Mouse (Mus musculus) midbrain, postnatal 0 days (tissue): Measurements from ENCODE around the gene Dock10. TPM values are rescaled to one million over a fixed set of nuclear protein-coding genes. Genes with fewer than 3 reads are reported as not detected.

Experiments
- ATAC-seq: fragments of 200-750 bp; cut with Nextera tagmentation; 2 replicates; pipeline ENCODE4 v1.8.0; 2017; ENCODE audit warnings: moderate number of reproducible peaks, mild to moderate bottlenecking, moderate TSS enrichment, moderate library complexity; ENCODE audit not compliant: low FRiP score
- DNase-seq: peaks from one replicate; pipeline ENCODE4 v3.0.0-alpha.2; 2015; ENCODE audit warnings: low spot score
- H3K27ac ChIP-seq: fragments of 300-500 bp; sonication (generic); 2 replicates; pipeline ENCODE4 v1.5.1; 2014; ENCODE audit warnings: low read depth, mild to moderate bottlenecking, low read length, mixed read lengths
- H3K27me3 ChIP-seq: fragments of 300-500 bp; sonication (generic); 2 replicates; pipeline ENCODE4 v1.6.1; 2014; ENCODE audit warnings: low read length, control low read depth, mixed read lengths; ENCODE audit not compliant: insufficient read depth
- H3K36me3 ChIP-seq: fragments of 300-500 bp; sonication (generic); 2 replicates; pipeline ENCODE4 v1.6.1; 2014; ENCODE audit warnings: low read length, control low read depth, mixed read lengths; ENCODE audit not compliant: insufficient read depth
- H3K4me1 ChIP-seq: fragments of 300-500 bp; sonication (generic); 2 replicates; pipeline ENCODE4 v1.6.1; 2014; ENCODE audit warnings: mild to moderate bottlenecking, control low read depth, antibody characterized with exemption, low read length, mixed read lengths; ENCODE audit not compliant: insufficient read depth
- H3K4me2 ChIP-seq: fragments of 300-500 bp; sonication (generic); 2 replicates; pipeline ENCODE4 v1.6.1; 2014; ENCODE audit warnings: low read depth, mild to moderate bottlenecking, low read length, mixed read lengths; ENCODE audit not compliant: poor library complexity, severe bottlenecking
- H3K4me3 ChIP-seq: fragments of 300-500 bp; sonication (generic); 2 replicates; pipeline ENCODE4 v1.5.1; 2014; ENCODE audit warnings: low read depth, mild to moderate bottlenecking, low read length, moderate library complexity
- H3K9ac ChIP-seq: fragments of 300-500 bp; sonication (generic); replicated peaks from 2 replicates; pipeline ENCODE4 v1.6.1; 2014; ENCODE audit warnings: mild to moderate bottlenecking, low read length, moderate library complexity, mixed read lengths; ENCODE audit not compliant: poor library complexity, severe bottlenecking
- H3K9me3 ChIP-seq: fragments of 300-500 bp; sonication (generic); 2 replicates; pipeline ENCODE4 v1.6.1; 2016; ENCODE audit warnings: low read length, control low read depth
- CTCF ChIP-seq: IDR thresholded peaks from 2 replicates; pipeline ENCODE4 v1.5.1; 2016; ENCODE audit warnings: antibody characterized with exemption, mild to moderate bottlenecking
- WGBS: fragments of 180-500 bp; shearing (Covaris S2); extraction: QIAGEN DNeasy Blood & Tissue Kit; methylation state at CpG from one replicate; pipeline ENCODE4 v1.1.7; 2014; 5-methylcytosine and 5-hydroxymethylcytosine counted together
- polyA plus RNA-seq: library from polyadenylated mRNA; unstranded; fragments of >200 nt; fragmentation: Nextera tagmentation; extraction: Ambion mirVana; gene quantifications from 2 replicates; pipeline ENCODE4 v1.2.1, GENCODE M21; 2015
- total RNA-seq: library from RNA; depleted of rRNA; stranded (reverse); fragments of >200 nt; gene quantifications from 2 replicates; pipeline ENCODE4 v1.2.3, GENCODE M21; 2014

The Dock10 gene
- total and polyA plus RNA-seq, 2 experiments from 2014 or later: 3.0 to 12.8 TPM

DNA sequence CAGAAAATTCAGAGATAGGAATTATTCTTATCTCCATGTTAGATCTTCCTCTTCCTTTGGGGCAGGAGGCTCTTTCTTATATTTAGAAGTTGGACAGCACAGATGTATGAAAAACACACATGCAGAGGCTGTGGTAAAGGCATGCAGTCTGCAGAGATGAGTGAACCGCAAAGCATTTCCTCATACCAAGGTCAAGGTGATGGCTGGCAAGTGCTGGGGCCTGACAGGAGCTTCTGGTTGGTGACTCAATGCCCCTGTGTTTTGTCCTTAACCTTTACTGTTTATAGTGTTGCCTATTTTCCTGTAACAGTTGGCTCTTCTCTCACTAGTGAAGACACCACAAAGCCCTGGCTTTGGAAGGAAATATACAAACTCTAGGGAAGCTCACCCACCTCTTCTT, 201.9 kb downstream of the Dock10 start:
- ATAC-seq: no peak
- DNase-seq: no peak
- WGBS: 100% methylated on average over 1 of the region's 1 CpGs
- Histone ChIP-seq H3K9ac (no peak overlapping the region), H3K9me3 (no peaks in the 10 kb centered on the region), H3K4me2 (no peak overlapping the region), H3K36me3 (no peaks in the 10 kb centered on the region), H3K4me3 (no peak overlapping the region), H3K27ac (no peak overlapping the region), H3K4me1 (no peaks in the 10 kb centered on the region), H3K27me3 (no peaks in the 10 kb centered on the region)
- no peak for TF ChIP-seq CTCF

DNA sequence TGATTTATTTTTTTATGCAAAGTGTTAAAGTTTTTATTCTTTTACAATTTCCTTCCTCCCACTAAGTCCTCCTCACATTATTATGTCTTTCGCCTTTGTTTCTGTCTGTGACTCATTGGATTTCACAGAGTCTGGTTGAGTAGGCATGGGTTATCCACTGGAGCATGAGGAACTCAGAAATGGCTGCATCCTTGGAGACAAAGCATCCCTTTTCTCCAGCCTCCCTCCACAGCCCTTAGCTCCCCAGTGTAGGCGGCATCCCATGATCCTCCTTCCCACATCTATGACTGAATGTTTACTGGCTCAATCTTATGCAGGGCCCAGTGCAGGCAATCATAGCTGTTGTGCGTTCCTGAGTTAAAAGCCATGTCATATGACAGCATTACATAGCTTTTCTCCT, 216.8 kb downstream of the Dock10 start:
- WGBS: 88% methylated on average over 3 of the region's 3 CpGs
- Histone ChIP-seq H3K4me3 (no peak overlapping the region), H3K9ac (no peak overlapping the region), H3K27ac (no peak overlapping the region), H3K4me1 (no peaks in the 10 kb centered on the region), H3K36me3 (peaks cover 3% of the 10 kb centered on the region; the same call in 1 of the 2 replicates), H3K27me3 (no peaks in the 10 kb centered on the region), H3K9me3 (no peaks in the 10 kb centered on the region), H3K4me2 (no peak overlapping the region)
- DNase-seq: peak; percentile 23
- TF ChIP-seq CTCF: no peak
- ATAC-seq: no peak

DNA sequence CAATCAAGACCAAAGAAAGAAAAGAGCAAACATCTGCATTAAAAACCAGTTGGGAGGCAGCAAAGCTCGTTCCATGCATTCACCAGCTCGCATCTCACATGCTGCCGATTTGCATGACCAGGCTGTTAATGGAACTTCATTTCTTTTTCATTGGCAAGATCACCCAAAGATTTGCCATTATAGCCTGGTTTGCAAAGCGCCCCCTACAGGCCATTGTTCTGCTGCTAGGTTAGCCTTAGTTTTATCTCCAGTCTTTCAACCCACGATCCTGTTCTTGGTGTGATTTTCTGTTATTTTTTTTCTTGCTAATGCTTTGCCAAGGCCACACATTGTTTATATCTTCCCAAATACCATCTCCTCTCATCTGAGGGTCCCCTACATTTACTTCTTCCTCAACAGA, 236.1 kb downstream of the Dock10 start:
- TF ChIP-seq CTCF: peak; percentile 34
- ATAC-seq (no peak), DNase-seq (no peak)
- Histone ChIP-seq H3K27me3 (no peaks in the 10 kb centered on the region), H3K9ac (no peak overlapping the region), H3K4me1 (no peaks in the 10 kb centered on the region), H3K4me3 (no peak overlapping the region), H3K4me2 (no peak overlapping the region), H3K27ac (no peak overlapping the region), H3K9me3 (no peaks in the 10 kb centered on the region), H3K36me3 (no peaks in the 10 kb centered on the region)
- WGBS: 76% methylated on average over 5 of the region's 5 CpGs

DNA sequence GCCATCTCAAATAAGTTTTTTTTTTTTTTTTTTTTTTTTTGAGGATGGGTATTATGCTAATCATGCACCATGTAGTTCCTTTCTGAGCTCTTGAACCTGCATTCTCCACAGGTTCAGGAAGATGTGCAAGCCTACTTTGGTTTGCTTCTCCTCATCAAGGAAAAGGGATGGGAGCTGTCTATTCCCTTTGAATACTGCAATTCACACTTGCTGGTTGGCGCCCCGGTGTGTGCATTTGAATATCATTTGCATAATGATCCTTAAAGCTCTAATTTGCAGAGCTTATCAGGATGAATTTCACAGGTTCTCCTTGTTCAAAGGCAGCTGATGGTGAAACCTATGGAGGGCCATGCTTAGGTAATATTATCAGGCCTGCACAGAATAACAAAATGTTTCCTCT, 237.9 kb downstream of the Dock10 start:
- Histone ChIP-seq H3K27ac (no peak overlapping the region), H3K36me3 (no peaks in the 10 kb centered on the region), H3K9me3 (no peaks in the 10 kb centered on the region), H3K27me3 (no peaks in the 10 kb centered on the region), H3K4me3 (no peak overlapping the region), H3K9ac (no peak overlapping the region), H3K4me1 (no peaks in the 10 kb centered on the region), H3K4me2 (no peak overlapping the region)
- no peak for DNase-seq
- 25% methylated on average over 2 of the region's 2 CpGs for WGBS
- no peak for ATAC-seq
- no peak for TF ChIP-seq CTCF

DNA sequence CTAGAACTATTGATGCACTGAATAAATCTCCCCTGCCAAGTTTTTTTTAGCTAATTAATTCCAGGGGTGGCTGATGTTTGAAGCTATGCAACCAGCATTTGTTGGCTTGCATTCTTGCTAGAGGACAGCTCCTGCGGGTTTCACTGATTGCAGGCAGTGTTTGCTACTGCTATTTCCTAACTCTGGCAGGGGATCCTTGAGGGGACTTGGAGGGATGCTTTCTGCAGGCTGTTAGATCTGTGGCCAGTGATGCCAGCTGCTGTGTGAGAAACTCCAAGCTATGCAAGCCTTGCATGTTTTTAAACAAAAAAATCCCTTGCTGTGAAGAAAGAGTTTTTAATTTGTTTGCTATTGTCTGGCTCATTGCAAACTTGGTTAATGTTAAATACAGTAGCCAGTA, 238.4 kb downstream of the Dock10 start:
- Histone ChIP-seq H3K4me2 (no peak overlapping the region), H3K27ac (no peak overlapping the region), H3K4me1 (no peaks in the 10 kb centered on the region), H3K36me3 (no peaks in the 10 kb centered on the region), H3K27me3 (no peaks in the 10 kb centered on the region), H3K4me3 (no peak overlapping the region), H3K9me3 (no peaks in the 10 kb centered on the region), H3K9ac (no peak overlapping the region)
- no peak for TF ChIP-seq CTCF
- peak; percentile 24 for DNase-seq
- no peak for ATAC-seq
- 3% methylated on average over 1 of the region's 1 CpGs for WGBS

DNA sequence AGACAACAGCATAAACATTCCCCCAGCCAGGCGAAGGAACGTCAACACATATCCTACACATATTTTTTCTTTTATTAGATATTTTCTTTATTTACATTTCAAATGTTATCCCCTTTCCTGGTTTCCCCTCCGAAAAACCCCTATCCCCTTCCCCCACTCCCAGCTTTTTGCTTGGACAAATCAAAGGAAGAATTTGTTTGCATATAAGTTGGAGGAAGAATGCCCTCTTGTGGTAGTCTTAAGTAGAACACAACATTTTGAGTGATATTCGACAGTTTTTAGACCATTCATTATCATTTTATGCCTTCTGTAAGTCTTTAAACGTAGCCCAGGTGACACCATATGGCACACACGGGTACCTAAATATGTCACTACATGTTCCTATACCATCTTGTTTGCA, 242.5 kb downstream of the Dock10 start:
- Histone ChIP-seq H3K9ac (no peak overlapping the region), H3K27me3 (no peaks in the 10 kb centered on the region), H3K27ac (no peak overlapping the region), H3K4me1 (no peaks in the 10 kb centered on the region), H3K4me3 (no peak overlapping the region), H3K9me3 (no peaks in the 10 kb centered on the region), H3K4me2 (no peak overlapping the region), H3K36me3 (no peaks in the 10 kb centered on the region)
- peak; percentile 80 for TF ChIP-seq CTCF
- WGBS: 42% methylated on average over 6 of the region's 6 CpGs
- DNase-seq (peak; percentile 64), ATAC-seq (no peak)
